Mouse (Mus musculus) urinary bladder, postnatal 14 days (tissue): ENCODE results near the gene Epsti1.

Experiments used
- DNase-seq: peaks from one replicate; pipeline ENCODE4 v3.0.0; 2021; ENCODE audit warnings: low spot score

The Epsti1 gene

GRCm38 (mm10) chr14:78015540-78016321, 111.7 kb downstream of the Epsti1 start:
- DNase-seq = no peak

DNA sequence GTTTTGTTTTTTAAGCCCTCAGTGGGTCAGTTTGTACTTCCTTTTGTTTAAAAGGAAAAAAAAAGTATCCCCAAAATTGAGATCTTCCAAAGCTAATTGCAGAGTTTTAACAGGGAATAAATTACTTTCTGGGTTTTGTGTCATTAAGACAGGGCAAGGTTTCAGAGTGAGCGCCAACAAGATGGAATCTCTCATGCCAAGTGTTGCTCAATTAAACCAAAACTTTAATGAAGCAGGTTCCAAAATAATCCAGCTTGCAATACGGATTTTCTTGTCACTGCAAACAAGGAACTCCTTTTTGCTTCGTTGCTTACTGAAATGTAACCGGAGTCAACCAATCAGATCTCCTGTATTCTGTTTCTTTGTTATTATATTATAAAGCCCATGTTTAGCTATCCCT, 112.4 kb downstream of the Epsti1 start:
- DNase-seq = no peak

- peak; percentile 17 for DNase-seq
Measured at GRCm38 (mm10) chr14:78019935-78020334, 115.9 kb downstream of the Epsti1 start.

- DNase-seq = no peak
Measured at GRCm38 (mm10) chr14:78038876-78039275, 134.8 kb downstream of the Epsti1 start.

DNA sequence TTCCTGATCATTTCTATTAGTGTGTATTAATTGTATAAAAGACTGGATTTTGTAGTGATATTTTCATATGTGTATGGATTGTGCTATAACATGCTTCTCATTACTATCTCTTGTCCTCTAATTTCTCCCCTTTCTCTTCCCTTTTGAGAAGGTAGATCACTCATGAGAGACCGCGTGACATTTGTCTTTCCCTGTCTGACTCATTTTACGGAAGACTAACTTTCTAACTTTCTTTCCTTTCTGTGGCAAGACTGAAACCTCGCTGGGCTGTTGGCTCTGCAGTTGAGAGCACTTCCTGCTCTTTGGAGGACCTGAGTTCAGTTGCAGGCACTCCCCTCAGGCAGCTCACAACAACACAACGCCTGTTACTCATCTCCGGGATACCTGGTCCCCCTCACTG, 136.6 kb downstream of the Epsti1 start:
- DNase-seq = no peak

- no peak for DNase-seq
Measured at GRCm38 (mm10) chr14:78041886-78042526, 138.0 kb downstream of the Epsti1 start.

GRCm38 (mm10) chr14:78043079-78043478, 139.0 kb downstream of the Epsti1 start:
- no peak for DNase-seq

GRCm38 (mm10) chr14:78048258-78048657, 144.2 kb downstream of the Epsti1 start:
- DNase-seq = no peak

GRCm38 (mm10) chr14:78048674-78049073, 144.6 kb downstream of the Epsti1 start:
- no peak for DNase-seq
